Mouse (Mus musculus): ENCODE measurements around the gene Adgrb2.

The Adgrb2 gene

GRCm38 (mm10) chr4:129984421-129985061 lies at the start of gene Adgrb2:
Gene Adgrb2 (plus strand): TSS chr4:129984870.
- in situ Hi-C loops (cut with MboI, MseI): no loop called here

GRCm38 (mm10) chr4:129951359-129951821 lies 33.3 kb upstream of the Adgrb2 start:
- in situ Hi-C loops (cut with MboI, MseI): no loop called here

DNA sequence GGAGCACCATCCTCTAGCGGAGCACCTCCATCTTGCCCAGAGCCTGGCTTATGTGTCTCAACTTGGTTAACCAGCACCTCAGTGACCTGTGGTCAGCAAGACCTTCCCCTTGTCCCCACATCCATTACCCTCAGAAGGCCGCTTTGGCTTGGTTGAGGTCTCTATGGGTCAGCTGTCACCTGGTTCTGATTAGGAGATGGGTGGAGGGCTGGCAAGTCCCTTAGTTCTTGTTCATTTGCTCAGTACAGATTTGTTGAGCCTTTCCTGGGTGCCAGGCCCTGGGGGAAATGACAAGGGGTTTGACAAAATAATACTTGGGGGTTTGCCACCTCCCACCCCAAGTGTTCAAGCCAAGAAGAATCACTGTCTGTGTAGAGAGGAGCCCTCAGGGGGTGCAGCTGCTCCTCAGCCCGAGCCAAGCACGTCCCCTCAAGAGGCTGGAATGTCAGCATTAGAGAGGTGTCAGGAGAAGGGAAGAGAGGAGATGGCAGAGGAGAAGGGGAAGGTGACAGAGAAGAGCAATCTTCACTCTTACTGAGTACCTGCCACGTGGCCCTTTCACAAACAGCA lies 32.3 kb upstream of the Adgrb2 start:
- in situ Hi-C loops (cut with MboI, MseI): no loop called here

GRCm38 (mm10) chr4:129954527-129954926 lies 30.1 kb upstream of the Adgrb2 start:
- in situ Hi-C loops (cut with MboI, MseI): no loop called here

DNA sequence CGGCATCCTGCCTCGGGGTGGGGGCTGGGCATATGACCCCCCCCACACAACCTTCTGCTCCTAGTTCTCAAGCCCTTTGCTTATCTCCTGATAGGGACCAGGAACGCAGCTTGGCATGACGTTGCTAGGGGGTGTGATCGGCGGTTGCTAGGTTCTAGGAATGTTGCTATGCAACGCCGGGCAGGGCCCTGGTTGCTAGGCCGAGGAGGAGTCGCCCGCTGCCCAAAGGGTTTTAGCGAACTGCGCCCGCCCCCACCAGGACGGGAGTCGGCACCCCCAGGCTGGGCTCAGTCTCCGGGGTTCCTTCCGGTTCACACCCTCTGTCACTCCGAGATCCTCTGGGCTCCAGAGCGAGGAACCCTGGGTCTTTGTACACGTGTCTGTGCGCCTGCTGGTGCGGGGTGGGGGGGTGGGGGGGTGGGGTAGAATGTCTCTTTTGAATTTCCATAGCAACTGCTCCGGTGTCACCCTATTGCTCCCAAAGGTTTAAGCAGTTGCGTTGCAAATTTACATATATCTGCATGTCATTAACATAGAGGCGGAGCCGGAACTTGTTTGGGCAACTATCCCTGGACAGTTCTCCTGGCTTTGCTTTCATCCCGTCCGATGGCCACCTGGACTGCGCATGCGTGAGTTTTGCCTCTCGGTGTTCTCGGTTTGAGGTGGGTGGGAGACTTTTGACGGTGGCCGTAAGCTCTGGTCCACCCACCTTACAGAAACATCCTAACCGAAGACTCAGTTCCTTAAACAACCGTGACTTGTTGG lies 24.3 kb upstream of the Adgrb2 start:
- in situ Hi-C loops (cut with MboI, MseI): loop anchor here (5.0 kb wide), 1 partner anchor 122 kb away; no protein-coding TSS in a partner anchor

- in situ Hi-C loops (cut with MboI, MseI): no loop called here
Measured at GRCm38 (mm10) chr4:129965294-129965693, 19.4 kb upstream of the Adgrb2 start.

- in situ Hi-C loops (cut with MboI, MseI): no loop called here
Measured at GRCm38 (mm10) chr4:129966201-129966600, 18.5 kb upstream of the Adgrb2 start.

- in situ Hi-C loops (cut with MboI, MseI): no loop called here
Measured at GRCm38 (mm10) chr4:129967024-129968014, 17.4 kb upstream of the Adgrb2 start.

GRCm38 (mm10) chr4:129970168-129970567 lies 14.5 kb upstream of the Adgrb2 start:
- in situ Hi-C loops (cut with MboI, MseI): no loop called here

- in situ Hi-C loops (cut with MboI, MseI): no loop called here
Measured at GRCm38 (mm10) chr4:129970861-129971260, 13.8 kb upstream of the Adgrb2 start.

- in situ Hi-C loops (cut with MboI, MseI): no loop called here
Measured at GRCm38 (mm10) chr4:129971989-129972388, 12.7 kb upstream of the Adgrb2 start.

DNA sequence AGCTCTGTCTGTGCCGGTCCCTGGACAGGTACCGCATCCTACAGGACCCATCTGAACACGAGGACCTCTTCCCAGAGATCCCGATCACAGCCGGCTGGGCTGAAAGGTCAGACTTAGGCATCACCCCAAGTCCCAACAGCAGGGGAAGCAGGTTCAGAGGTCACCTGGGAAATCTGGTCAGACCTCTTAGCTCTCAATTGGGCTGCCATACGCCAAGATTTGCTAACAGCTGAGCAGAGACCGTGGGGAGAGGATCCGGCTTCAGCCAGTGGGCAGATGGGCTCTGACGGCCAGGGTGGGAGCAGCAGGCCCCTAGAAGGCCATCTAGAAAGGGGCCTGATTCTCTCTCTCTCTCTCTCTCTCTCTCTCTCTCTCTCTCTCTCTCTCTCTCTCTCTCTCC lies 10.4 kb upstream of the Adgrb2 start:
- in situ Hi-C loops (cut with MboI, MseI): no loop called here

- in situ Hi-C loops (cut with MboI, MseI): no loop called here
Measured at GRCm38 (mm10) chr4:129977256-129977655, 7.4 kb upstream of the Adgrb2 start.

DNA sequence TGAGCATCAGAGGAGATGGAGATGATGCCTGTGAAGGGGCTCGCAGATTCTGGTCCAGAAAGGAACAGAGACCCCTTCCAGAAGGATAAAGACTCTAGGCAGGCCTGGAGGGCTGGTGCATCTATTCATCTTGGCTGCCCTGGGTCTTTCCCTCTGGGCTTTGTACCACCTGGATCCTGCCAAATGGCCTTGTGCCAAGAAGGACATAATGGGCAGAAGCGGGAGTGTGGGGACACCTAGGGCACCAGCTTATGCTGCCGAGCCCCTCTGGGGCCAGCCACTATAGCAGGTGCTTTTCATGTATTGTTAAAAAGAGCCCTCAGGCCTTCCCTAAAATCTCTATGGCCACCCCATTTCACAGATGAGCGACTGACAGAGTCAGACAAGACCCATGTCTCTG lies 6.4 kb upstream of the Adgrb2 start:
- in situ Hi-C loops (cut with MboI, MseI): no loop called here

DNA sequence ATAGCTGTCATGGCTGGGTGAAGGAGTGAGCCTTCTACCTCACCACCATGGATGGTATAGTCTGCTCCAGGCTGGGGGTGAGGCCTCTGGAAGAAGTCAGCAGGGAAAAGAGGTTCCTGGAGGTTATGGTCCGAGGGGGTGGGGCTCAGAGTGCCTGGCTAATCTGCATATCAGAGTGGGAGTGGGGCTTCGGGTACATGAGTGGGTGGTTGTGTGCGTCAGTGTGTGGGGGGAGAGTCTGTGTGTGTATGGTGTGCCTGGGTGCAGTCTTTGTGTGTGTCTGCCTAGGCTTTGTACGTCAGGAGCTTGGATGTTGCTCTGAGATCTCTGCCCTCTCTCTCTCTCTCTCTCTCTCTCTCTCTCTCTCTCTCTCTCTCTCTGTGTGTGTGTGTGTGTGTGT lies 5.7 kb upstream of the Adgrb2 start:
- in situ Hi-C loops (cut with MboI, MseI): no loop called here

- in situ Hi-C loops (cut with MboI, MseI): no loop called here
Measured at GRCm38 (mm10) chr4:129981657-129982056, 3.0 kb upstream of the Adgrb2 start.

DNA sequence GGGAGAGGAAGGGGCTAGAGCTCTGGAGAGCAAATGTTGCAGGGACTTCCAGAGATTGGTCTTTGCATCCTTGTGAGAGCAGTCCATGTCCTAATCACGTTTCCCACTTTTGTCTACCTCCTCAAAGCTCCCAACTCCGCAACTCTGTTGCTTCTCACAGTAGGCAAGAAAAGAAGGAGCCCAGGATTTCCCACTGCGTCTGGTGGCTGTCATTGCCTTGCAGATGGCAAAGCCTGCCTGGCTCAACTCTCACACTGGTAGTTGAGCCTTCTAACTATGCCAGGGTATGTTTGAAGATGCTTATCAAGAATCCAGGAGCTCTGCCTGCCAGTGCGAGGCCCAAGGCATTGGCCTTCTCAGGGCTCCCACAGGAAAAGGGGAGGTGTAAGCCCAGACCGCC lies 1.6 kb upstream of the Adgrb2 start:
- in situ Hi-C loops (cut with MboI, MseI): no loop called here

DNA sequence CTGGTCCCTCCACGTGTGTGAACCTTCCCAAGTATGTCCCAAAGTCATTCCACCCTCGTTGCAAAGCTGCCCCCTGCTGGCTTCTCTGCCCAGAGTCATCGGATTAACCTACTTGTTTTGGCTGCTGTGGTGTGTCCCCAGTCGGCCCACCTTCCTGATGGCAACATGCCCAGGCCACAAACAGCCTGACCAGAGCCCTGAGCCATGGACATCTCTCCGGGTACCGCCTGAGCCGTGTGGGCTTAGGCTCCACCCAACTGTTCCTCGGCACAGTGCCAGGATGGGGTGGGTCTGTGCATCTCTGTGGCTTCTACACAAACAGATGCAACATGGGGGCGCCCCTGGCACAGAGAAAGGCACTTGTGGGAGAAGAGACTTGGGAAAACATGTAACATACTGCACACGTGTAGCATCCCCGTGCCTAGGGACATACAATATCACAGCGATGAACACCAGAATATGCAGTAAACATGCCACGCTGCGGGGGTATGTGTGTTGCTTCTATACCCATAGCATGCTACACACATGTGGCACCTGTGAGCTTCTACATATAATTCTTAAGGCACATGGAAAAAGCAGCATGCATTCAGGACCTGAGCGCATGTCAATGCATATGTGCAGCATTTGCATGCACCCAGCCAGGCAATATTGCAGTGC lies 778 bp upstream of the Adgrb2 start:
- in situ Hi-C loops (cut with MboI, MseI): no loop called here

- in situ Hi-C loops (cut with MboI, MseI): no loop called here
Measured at GRCm38 (mm10) chr4:129985161-129985670, 546 bp downstream of the Adgrb2 start.

GRCm38 (mm10) chr4:129985671-129986441 lies 1.2 kb downstream of the Adgrb2 start:
- in situ Hi-C loops (cut with MboI, MseI): no loop called here
